Mouse (Mus musculus) cerebellum, postnatal 25 days (tissue): ENCODE data around the gene Eif4e.
"Not testable (repeated sequence)": the region's sequence is repeated elsewhere in the genome, so short reads cannot be mapped to it uniquely, and the experiment has no call there.

ENCODE experiments used
- DNase-seq, 2 experiments: peaks; one replicate each; pipeline ENCODE4 v3.0.0; 2021; ENCODE audit warnings: mixed read lengths in 2 of 2

Gene Eif4e

DNA sequence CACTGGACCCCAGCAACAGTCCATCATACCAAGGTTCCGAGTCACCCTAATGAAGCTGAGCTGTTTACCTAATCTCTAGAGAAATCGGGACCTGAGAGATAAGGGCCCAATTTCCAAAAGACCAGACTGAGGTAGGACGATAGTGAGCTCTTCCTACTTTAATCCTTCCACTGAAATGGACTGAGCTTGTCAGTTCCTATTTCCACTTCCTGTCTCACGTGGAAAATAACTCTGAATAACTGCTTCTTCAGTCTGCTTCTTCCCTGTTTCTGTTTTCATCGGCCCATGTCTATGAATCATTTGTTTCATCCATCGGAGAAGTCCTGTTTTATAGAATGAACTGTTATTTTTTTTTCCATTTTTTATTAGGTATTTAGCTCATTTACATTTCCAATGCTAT lies 6.8 kb upstream of the Eif4e start:
- no peak for DNase-seq

DNA sequence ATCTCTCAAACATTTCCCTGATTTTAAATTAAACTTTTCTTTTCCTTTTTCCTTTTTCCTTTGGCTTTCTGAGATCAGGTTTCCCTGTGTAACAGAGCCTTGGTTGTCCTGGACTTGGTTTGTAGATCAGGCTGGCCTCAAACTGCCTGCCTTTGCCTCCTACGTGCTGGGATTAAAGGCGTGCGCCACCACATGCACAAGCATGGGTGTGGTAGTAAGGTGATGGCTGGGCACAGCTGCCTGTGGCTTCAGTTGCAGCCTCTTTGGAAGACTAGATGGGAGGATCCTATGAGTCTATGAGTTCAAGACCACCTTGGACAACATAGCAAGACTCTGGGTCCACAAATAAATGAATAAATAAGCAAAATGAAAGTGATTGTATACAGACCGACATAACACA lies 2.0 kb upstream of the Eif4e start:
- no peak for DNase-seq

DNA sequence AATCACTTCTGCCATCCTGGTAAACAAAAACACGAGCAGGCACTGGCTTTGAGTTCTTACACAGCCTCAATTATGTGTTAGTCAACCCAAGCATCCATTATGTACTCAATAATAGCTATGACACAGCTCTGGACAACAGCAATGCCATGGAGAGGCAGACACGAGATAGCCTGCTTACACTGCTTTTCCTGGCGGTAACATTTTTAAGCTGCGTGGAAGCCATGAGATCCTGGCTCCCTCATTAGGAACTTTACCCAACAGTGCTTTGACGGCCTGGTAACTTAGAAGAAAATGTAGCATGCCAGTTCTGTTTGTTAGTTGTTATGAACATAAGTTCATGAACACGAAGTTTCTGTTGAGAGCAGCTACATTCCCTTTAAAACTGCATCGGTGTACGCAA lies 485 bp upstream of the Eif4e start:
- no peak for DNase-seq

DNA sequence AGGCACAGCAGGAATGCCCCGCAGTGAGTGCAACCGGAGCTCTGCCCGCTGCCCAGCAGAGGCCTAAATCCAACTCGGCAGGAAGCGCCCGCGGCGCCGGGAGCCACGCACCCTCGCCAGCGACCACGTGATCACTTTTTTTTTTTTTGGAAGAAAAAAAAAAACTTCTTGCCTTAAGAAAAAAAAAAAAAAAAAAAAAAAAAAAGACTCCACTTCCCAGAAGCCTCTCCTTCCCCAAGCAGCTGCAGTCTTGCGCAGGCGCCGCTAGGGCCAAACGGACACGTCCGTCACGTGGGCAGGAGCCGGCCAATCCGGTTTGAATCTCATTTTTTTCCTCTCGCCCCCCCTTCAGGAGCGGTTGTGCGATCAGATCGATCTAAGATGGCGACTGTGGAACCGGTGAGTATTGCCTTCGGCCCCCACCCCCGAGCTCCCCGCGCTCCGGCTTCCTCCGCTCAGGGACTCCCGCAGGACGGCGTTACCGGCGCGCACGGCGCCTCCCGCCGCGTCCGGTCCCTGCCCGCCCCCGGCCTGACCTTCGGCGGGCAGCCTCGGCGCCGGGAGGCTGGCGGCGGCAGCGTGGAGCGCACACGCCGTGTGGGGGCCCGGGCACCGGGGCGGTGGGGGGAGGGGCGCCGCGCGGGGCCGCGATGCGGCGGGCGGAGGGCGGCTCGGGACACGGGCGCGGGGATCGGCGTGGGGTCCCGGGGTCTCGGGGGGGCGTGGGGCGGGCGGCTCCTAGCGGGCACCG lies 1.1 kb downstream of the Eif4e start:
- peak; percentile 95 to 97 for DNase-seq

DNA sequence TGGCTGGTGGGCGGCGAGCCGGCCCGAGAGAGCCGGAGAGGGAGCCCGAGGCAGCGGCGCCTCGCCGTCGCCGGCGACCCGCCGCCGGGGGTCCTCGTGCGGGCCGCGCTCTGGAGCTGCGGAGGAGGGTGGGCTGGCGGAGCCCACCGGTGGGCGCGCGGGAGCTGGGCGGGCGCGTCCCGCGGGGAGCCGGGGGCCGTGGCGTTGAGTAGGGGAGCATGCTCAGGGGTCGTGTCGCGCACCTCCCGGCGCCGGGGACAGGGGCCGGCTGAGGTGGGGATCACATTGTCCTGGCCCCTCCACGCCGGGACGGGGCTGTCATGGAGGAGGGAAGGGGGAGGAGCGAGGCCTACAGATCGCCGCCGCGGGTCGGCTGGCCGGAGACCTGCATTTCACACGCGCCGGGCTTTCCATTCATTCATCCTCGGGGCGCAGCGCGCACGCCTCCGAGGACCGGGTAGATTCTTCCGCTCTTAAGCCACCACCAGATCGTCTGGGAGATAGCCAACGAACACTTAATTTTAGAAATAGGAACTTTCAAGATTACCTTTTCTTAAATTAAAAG lies 1.8 kb downstream of the Eif4e start:
- peak; percentile 75 to 83 for DNase-seq

DNA sequence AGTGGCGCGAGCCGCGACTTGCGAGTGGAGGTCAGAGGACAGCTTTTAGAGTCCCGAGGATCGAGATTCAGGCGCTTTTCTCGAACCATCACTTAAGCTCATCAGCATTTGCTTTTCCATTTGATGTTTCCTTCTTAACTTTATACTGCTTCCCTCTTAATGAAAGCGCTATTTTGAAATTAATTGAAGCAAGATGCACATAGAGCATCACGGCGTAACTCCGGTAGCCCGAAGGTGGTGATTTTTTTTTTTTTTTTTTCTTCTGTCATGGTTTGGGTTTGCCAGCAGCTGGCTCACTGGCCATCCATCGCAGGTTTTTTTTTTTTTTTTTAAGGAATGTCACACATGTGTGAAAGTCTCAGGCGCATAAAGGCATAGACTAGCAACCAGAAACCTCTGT lies 2.3 kb downstream of the Eif4e start:
- DNase-seq: no peak

DNA sequence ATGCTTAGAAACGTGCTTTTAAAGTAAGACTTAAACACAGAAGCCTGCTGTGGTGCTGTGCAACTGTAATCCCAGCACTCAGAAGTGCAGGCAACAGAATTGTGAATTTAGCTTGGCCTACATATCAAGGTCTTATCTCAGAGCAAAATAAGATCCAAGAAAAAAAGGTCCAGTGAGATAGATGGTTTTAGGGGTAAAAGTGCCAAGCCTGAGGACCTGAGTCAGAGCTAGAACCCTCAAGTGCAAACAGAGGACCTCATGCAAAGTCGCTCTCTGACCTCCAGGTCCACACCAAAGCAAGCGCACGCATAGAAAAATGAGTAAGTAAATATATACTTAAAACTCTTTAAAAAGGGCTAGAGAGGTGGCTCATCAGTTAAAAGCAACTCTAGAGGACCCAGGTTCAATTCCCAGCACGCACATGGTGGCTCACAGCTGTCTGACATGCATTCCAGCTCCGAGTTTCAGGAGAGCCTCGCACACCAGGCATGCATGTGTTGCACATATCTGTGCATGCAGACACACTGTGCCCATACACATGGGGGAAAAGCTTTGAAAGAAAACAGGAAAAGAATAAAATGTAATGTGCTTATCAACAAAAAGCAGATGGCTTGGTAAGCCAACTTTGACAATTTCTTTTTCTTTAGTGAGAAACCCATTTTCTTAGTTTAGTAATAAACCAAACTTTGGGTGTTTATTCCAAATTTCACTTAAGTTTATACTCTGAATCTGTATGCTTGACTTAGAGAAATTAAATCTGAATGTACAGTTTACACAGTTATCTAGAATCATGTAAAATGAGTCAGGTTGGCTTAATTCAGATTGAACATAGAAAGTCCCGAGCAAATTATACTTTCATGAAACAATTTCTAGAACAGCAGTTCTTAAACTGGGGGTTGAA lies 4.8 kb downstream of the Eif4e start:
- no peak for DNase-seq

DNA sequence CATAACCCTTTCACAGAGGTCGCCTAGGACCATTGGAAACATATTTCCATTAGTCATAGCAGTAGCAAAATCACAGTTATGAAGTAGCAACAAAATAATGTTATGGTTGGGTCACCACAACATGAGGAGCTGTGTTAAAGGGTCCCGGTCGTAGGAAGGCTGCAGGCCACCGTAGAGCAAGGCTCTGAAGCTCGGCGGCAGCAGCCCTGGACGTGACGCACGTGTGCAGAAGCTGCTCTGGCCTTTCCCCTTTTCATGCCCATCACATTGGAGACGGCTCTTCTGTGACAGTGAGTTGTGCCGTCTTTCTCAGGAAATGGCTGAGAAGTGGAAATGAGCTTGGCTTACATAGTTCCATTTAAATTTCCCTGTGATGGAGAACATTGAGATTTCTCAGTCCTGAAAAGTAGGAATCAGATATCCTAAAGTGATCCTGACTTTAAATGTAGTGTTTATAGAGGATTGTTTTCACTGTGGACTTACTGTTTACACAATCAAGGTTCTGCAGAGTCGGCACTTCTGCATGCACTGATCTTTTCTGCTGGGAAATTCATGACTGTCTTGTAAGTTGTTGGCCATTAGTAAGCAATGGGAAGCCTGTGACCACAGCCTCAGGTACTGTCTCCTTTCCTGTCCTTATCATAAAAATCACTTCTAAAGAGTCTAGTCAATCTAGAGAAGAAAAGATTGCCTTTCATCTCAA lies 5.7 kb downstream of the Eif4e start:
- no peak for DNase-seq

DNA sequence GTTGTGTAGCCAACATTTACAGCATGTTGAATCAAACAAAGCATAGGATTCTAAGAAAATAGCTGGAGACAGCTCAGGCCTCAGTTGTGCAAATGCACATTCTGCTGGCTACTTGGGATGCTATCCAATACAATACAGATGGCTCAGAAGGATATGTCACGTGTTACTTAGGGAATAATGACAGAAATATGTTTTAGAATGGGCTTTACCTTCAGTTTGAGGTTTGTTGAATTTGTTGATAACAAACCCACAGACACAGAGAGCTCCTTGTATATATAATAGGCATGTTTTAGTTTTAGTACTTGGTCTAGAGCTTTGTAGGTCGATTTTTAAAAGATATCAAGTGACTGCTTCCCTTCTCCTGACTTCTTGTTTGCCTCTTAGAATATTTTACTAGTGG lies 6.8 kb downstream of the Eif4e start:
- no peak for DNase-seq

DNA sequence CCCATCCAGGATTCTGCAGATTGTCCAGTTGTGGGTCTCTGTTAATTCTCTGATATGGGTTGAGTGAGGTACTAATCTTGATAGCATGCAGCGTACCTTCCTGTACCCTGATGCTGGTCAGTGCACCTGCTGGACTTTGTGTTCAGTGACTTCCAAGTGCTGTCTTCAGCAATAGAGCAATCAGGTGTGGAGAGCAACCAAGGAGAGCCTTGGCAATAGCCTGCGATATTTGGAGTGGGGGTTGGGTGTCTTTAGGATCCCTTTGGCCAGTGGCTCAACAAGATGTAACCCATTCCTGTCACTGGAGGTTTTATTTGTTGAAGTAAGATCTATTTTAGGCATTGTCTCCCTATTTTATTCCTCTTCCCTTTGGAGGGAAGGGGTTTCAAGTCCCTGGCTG lies 10.1 kb downstream of the Eif4e start:
- DNase-seq: no peak

DNA sequence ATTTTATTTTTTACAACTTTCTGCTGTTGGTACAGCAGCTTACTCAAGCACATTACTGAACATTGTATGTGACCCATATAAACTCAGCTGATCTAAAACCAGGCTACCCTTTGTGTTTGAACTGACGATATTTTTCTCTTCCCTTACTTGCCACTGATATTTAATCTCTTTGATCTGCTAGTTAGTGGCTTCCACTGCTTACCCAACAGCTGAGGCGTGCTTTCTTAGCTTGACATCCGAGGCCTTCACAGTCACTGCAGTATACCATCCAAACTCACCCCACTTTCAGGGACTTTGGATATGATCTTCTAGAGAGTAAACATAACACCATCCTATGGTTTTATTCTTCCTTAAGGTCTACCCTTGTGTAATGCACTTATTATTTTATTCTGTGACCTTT lies 16.6 kb downstream of the Eif4e start:
- no peak for DNase-seq

DNA sequence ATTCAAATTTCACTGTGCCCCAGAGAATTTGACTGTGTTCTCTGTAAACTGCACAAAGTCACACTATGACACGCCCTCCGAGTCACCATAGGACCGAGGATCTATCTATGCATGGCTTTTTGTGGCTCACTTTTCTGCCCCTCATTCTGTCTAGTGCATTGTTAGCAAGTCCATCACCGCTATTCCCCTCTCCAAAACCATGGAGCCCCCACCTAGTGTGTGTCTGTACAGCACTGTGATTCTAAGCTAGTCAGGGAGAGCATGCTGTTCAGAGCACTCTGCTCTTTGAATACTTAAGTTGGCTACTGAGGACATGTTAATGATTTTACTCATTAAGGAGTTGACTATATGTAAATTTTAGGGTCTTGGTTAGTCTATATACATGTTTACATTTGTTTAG lies 18.1 kb downstream of the Eif4e start:
- DNase-seq: no peak

DNA sequence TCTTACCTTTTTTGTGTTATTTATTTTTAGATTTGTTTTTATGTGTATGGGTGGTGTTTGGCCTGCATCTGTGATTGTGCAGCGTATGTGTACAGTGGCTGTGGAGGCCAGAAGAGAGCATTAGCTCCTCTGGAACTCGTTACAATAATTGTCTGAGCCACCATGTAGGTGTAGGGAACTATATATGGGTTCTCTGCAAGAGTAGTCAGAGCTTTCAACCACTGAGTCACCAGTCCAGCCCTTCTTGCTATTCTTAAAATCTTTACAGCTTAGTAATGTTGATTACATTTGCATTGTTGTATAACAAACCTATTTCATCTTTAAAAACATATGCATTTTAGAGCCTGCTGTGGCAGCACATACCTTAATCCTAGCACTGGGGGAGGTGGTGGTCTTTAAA lies 20.7 kb downstream of the Eif4e start:
- no peak for DNase-seq

DNA sequence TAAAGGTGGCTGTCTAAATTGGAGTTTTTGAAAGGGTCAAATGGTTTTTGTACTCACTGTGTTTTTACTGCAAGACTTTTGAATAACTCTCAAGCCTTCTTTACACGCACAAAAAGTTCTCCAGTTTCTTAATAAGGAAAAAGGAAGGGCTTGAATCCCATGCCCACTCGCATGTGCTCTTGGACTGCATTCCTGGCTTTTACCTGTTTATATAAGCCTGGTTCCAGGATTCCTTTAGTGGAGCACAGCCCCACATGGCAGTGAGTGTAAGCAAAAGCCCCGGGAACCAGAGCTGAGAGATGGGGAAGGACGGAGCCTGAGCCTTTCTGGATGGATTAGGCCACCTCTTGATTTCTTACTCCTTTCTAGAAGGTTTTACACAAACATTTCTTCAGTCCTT lies 23.1 kb downstream of the Eif4e start:
- DNase-seq: no peak

DNA sequence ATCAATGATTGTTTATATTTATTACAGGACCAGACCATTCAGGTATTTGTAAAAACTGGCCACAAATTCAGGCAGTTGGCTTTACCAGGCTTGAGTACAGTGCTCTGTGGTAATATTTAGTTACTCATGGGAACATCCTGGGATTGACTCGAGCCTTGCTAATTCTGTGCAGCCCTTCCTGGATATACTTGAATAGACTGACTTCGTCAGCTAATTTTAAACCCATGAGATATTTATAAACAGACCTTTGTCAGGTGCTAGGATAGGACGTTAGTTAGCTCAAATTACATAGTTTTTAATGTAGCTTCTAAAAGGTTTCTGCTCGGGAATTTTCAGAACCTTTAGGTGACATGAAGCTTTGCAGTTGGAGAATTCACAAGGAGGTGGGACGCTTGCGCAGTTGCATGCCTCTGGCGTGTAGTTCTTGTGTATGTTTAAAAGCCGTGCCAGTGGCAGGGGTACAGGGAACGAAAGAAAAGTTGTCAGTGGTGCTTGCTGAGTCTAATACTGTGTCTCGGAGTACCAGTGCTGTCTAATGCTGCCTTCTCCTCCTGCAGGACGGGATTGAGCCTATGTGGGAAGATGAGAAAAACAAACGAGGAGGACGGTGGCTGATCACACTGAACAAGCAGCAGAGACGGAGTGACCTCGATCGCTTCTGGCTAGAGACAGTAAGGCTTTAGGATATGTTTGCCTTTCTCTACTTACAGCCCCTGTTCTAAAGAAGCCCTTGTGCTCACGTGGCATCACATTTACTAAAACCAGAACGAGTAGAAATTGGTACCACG lies 24.6 kb downstream of the Eif4e start:
- no peak for DNase-seq

DNA sequence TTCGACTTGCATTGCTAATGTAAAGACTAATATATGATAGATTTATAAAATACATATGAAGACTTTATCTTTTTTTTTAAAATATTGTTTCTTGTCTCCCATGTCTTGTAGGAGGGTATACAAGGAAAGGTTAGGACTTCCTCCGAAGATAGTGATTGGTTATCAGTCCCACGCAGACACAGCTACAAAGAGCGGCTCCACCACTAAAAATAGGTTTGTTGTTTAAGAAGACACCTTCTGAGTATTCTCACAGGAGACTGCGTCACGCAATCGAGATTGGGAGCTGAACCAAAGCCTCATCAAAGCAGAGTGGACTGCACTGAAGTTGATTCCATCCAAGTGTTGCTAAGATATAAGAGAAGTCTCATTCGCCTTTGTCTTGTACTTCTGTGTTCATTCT lies 29.3 kb downstream of the Eif4e start:
- not testable (repeated sequence) for DNase-seq

DNA sequence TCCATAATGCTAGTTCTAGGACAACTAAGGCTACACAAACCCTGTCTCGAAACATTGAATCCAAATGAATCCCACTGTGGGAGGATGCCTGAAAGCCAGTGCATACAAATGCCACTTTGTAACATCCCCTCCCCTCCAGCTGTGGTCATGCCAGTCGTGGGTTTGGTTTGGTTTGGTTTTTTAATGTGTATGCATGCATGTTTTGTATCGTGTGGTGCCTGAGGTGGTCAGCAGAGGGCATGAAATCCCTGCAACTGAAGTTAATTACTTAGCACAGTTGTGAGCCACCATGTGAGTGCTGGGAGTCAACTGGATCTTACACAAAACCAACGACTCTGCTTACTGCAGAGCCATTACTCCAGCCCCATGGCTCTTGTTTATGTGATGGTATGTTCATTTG lies 32.5 kb downstream of the Eif4e start:
- peak in 1 of 2 experiments; percentile 34 for DNase-seq

DNA sequence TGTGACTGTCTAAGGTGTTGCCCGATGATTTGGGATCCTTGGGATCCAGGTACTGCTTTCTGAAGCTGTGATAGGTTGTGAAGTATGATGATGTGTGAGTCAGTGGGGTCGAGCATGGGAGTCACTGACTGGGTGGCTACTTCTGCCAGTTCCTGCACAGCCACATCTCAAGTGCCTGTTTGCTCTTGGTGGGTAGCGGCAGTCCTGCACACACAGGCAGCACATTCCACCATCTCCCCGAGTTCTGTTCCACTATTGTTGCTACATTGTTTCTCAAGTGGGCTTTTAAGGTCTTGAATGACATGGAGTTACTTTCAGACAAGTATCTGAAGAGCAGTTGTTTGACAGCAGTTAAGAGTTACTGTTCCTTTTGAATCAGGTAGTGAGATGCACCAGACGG lies 34.3 kb downstream of the Eif4e start:
- DNase-seq: no peak

DNA sequence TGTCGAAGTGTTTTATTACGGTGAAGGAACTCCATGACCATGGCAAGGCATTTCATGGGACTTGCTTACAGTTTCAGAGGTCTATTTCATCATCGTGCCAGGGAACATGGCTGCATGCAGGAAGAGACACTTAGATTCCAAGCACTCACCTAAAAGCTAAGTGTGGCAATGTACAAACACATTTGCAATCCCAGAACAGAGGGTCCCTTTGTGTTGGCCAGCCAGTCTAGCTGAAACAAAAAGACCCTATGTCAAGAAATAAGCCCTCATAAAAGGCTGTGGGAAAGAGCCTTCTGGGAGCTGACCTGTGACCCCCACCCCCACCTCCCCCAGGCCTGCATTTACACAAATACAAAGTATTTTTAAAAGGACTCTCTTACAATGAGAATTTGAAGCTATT lies 34.9 kb downstream of the Eif4e start:
- no peak for DNase-seq

DNA sequence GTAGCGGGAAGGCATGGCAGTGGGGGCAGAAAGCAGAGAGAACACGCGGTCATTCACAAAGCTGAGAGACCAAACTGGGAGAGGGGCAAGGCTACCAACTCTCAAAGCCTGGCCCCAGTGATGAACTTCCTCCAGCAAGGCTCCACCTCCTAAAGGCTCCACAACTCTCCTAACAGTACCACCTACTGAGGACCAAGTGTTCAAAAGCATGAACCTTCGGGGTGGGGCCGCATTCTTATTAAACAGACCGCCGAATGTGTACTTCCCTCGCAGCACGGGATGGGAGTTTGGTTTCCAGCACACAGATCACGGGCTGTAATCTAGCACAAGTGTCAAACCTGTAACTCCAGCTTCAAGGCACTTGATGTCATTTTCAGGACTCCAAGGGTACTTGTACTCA lies 52.9 kb downstream of the Eif4e start:
- no peak for DNase-seq

DNA sequence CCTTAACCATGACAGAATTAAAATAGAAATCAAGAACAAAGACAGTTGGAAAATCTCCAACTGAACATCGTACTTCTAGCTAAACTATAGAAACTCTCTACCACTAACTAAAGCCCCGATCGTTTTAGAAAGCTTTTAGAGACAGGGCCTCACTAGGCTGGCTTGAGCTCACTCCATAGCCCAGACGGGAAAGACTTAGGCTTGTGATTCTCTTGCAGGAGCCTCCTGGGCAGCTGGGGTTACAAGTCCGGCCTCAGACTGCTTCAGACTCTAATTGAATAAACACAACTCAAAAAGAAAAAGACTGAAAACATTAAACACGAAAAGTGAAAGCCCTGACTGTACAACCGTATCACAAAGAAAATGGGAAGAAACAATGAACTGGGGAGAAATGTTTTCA lies 60.2 kb downstream of the Eif4e start:
- no peak for DNase-seq

DNA sequence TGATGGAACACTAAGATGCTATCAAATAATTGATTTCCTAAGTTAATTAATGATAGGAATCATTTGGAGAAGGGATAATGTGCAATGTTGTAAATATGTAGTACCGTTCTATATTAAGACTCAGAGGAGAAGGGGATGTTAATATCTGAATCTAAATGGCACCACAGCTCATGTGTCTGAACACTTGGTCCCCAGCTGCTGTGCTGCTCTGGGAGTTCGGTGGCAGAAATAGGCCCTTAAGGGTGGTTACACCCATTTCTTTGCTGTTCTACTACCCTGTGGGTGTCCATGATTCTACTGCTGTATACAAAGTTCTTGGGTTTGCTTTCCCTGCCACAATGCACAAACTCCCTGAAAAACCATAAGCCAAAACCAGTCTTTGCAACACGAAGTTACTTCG lies 61.2 kb downstream of the Eif4e start:
- DNase-seq: no peak

DNA sequence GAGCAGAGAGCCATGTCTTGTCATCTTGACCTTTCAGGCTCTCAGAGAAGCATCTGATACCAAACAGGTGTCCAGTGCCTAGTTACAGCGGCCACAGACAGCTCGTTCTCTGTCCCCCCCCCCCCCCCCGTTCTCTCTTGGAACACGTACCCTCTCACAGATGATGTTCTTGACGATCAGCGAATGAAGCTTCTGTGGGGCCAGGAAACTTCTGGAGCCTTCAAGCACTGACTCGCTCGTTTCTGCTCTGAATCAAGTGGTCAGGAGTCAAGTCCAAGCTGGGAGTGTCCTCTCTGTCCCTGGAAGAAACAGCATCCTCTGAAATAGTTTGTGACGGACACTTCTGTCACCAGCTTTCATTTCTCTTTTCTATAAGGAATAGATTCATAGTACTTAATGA lies 62.0 kb downstream of the Eif4e start:
- no peak for DNase-seq
